Mouse (Mus musculus) stomach, postnatal 0 days (tissue): ENCODE results near the gene Coro1a.

Experiments used
- CTCF ChIP-seq: IDR thresholded peaks from 2 replicates; pipeline ENCODE4 v1.5.1; 2016; ENCODE audit warnings: antibody characterized with exemption, low read depth, mild to moderate bottlenecking, moderate library complexity
- EP300 ChIP-seq: optimal IDR thresholded peaks from 2 replicates; pipeline ENCODE3; 2016; ENCODE audit warnings: antibody characterized with exemption

GRCm38 (mm10) chr7:126741452-126741851 lies 33.9 kb upstream of the Coro1a start:
- TF ChIP-seq CTCF, result no peak
- TF ChIP-seq EP300, result no peak
